Mouse (Mus musculus): ENCODE measurements at regions not wholly inside any gene's neighbourhood (a gene's known extent, or its start where the extent isn't known, plus 50 kb on each side); places are given as distances from the start of the nearest gene placed in this dataset.

- no peak overlapping the region for H3K4me2 ChIP-seq (ENCODE audit: low read depth, low read length, poor library complexity, severe bottlenecking)
- no peak overlapping the region for H3K27ac ChIP-seq (ENCODE audit: low read depth, low read length)
- H3K4me3 ChIP-seq (ENCODE audit: low read depth, low read length): no peak overlapping the region
- no peak overlapping the region for H3K9ac ChIP-seq (replicated peaks; ENCODE audit: low read length, poor library complexity, severe bottlenecking)
- DNase-seq (ENCODE audit: low spot score): no peak
- H3K4me1 ChIP-seq (ENCODE audit: insufficient read depth, low read length): no peaks in the 10 kb centered on the region
- no peaks in the 10 kb centered on the region for H3K36me3 ChIP-seq (ENCODE audit: insufficient read depth, low read length)
- H3K9me3 ChIP-seq (ENCODE audit: low read length): no peaks in the 10 kb centered on the region
- ATAC-seq (ENCODE audit: low FRiP score): no peak
- no peaks in the 10 kb centered on the region for H3K27me3 ChIP-seq (ENCODE audit: insufficient read depth, low read length)
- TF ChIP-seq CTCF (IDR thresholded peaks at IDR 0.05): no peak
Observed at GRCm38 (mm10) chr11:93039325-93039724, 58.5 kb upstream of the Car10 start.

GRCm38 (mm10) chr11:93040816-93041215, 57.0 kb upstream of the Car10 start:
- no peak overlapping the region for H3K9ac ChIP-seq (replicated peaks; ENCODE audit: low read length, poor library complexity, severe bottlenecking)
- DNase-seq (ENCODE audit: low spot score): no peak
- H3K4me2 ChIP-seq (ENCODE audit: low read depth, low read length, poor library complexity, severe bottlenecking): no peak overlapping the region
- no peaks in the 10 kb centered on the region for H3K36me3 ChIP-seq (ENCODE audit: insufficient read depth, low read length)
- H3K4me3 ChIP-seq (ENCODE audit: low read depth, low read length): no peak overlapping the region
- ATAC-seq (ENCODE audit: low FRiP score): no peak
- no peak overlapping the region for H3K27ac ChIP-seq (ENCODE audit: low read depth, low read length)
- no peaks in the 10 kb centered on the region for H3K4me1 ChIP-seq (ENCODE audit: insufficient read depth, low read length)
- no peak for TF ChIP-seq CTCF (IDR thresholded peaks at IDR 0.05)
- no peaks in the 10 kb centered on the region for H3K9me3 ChIP-seq (ENCODE audit: low read length)
- no peaks in the 10 kb centered on the region for H3K27me3 ChIP-seq (ENCODE audit: insufficient read depth, low read length)

GRCm38 (mm10) chr11:93044998-93045397, 52.8 kb upstream of the Car10 start:
- DNase-seq (ENCODE audit: low spot score): peak; percentile 31
- Histone ChIP-seq H3K9ac (replicated peaks; ENCODE audit: low read length, poor library complexity, severe bottlenecking) (no peak overlapping the region), H3K9me3 (ENCODE audit: low read length) (no peaks in the 10 kb centered on the region), H3K4me1 (ENCODE audit: insufficient read depth, low read length) (no peaks in the 10 kb centered on the region), H3K4me3 (ENCODE audit: low read depth, low read length) (no peak overlapping the region), H3K4me2 (ENCODE audit: low read depth, low read length, poor library complexity, severe bottlenecking) (no peak overlapping the region), H3K27me3 (ENCODE audit: insufficient read depth, low read length) (no peaks in the 10 kb centered on the region), H3K27ac (ENCODE audit: low read depth, low read length) (no peak overlapping the region), H3K36me3 (ENCODE audit: insufficient read depth, low read length) (no peaks in the 10 kb centered on the region)
- no peak for TF ChIP-seq CTCF (IDR thresholded peaks at IDR 0.05)
- 49% methylated on average over 1 of the region's 1 CpGs for WGBS
- ATAC-seq (ENCODE audit: low FRiP score): no peak
